Mouse (Mus musculus): ENCODE results near the gene Yy1. TPM values are rescaled to one million over a fixed set of nuclear protein-coding genes. Genes with fewer than 3 reads are reported as not detected.

Gene Yy1
- total RNA-seq (2015) (79.4 and 90.2 TPM in 2 replicates), total RNA-seq (2017) (44.6 and 51.8 TPM in 2 replicates)

DNA sequence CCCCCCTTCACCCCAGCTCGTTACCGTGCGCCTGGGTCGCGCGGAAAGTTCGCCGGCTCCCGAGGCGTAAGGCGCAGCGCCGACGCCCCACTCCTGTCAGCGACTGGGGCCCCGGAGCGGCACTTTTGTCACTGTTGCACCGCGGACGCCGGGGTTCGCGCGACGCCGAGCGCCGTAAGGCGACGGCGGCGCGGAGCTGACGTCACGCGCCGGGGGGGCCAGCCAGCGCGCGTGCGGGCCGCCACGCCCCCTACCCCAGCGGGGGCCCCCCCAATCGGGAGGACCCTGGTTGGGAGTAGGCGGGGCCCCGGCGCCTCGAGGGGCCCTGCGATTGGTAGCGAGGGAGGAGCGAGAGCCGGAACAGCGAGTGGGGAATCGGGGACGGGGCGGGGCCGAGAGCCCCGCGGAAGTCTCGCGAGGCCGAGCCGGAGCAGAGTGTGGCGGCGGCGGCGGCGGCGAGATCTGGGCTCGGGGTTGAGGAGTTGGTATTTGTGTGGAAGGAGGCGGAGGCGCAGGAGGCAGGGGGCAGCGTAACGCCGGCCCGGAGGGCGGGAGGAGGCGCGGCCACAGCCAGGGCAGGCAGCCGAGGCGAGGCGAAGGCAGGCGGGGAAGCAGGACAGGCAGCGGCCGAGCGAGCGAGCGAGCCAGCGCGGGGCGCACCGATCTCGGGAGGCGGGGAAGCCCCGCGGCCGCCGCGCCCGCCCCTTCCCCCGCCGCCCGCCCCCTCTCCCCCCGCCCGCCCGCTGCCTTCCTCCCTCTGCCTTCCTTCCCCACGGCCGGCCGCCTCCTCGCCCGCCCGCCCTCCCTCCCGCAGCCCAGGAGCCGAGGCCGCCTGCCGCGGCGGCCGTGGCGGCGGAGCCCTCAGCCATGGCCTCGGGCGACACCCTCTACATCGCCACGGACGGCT is at the start of gene Yy1:
Yy1 (plus strand) TSS at position 428 of the 907 bp plus-strand sequence.
- peak; percentile 72 for ATAC-seq (replicated peaks; ENCODE audit: poor library complexity)

GRCm38 (mm10) chr12:108745990-108746389 is 46.8 kb upstream of the Yy1 start:
- no peak for ATAC-seq (replicated peaks; ENCODE audit: poor library complexity)

DNA sequence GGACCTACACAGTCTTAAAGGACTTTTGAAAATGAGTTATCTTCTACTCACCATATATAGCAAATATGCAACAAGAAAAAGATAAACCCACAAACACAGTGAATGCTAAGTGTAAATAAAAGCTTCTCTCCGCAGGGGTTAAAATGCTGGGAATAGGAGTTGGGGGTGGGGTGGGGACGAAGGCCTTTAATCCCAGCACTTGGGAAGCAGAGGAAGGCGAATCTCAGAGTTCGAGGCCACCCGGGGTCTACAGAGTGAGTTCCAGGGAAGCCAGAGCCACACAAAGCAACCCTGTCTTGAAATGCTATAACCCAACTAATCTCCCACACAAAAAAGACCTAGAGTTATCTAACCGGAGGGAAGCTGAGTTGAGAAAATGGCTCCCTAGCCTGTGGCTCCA is 43.8 kb upstream of the Yy1 start:
- ATAC-seq (replicated peaks; ENCODE audit: poor library complexity) = no peak

- ATAC-seq (replicated peaks; ENCODE audit: poor library complexity) = no peak
These were observed 43.3 kb upstream of the Yy1 start for GRCm38 (mm10) chr12:108749454-108749853.

DNA sequence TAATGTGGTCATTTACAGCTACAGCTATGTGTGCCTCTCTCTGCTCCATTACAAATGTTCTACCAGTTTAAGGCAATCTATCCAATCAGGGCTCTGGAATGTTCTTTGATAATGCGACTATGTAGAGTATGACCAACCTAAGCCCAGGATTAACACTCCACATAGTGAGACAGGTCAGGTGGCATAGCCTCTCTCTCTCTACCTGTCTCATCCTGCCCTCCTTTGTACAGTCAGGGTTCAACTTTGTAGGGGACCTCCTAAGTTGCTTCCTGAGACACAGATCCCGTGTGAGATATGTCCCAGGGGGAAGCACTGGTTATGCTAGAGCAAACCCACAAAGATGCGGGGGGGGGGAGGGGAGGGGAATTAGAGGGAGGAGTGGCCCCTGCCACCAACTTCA is 42.5 kb upstream of the Yy1 start:
- ATAC-seq (replicated peaks; ENCODE audit: poor library complexity) = no peak

DNA sequence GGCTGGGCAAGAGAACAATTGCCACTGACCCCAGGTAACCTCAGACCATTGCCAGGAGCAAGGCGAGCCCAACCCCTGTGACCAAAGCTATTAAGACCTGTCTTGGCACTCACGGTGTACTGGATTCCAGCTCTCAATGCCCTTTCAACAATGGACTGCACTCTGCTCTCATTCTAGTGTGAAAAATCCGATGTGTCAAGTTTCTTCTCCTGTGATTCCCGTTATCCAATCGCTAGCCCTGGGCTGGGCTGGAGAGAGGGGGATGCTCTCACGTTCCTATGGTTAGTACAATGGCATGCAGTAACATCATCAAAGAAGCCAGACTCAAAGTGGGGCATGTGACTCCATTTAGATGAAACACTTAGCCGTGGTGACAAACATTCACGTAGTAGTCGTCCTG is 41.0 kb upstream of the Yy1 start:
- ATAC-seq (replicated peaks; ENCODE audit: poor library complexity) = no peak

DNA sequence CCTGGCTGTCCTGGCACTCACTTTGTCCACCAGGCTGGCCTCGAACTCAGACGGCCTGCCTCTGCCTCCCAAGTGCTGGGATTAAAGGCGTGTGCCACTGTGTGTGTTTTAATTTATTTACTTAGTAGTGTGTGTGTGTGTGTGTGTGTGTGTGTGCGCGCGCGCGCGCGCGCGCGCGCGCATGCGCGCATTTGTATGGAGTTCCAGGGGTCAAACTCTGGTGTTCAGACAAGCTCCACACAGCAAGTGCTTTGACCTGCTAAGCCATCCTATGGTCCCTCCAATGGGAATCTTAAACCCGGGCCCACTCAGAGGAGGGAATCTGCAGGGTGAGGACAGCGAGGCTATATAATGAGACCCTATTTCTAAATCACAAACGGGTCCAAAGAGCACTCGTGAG is 37.6 kb upstream of the Yy1 start:
- ATAC-seq (replicated peaks; ENCODE audit: poor library complexity) = no peak

DNA sequence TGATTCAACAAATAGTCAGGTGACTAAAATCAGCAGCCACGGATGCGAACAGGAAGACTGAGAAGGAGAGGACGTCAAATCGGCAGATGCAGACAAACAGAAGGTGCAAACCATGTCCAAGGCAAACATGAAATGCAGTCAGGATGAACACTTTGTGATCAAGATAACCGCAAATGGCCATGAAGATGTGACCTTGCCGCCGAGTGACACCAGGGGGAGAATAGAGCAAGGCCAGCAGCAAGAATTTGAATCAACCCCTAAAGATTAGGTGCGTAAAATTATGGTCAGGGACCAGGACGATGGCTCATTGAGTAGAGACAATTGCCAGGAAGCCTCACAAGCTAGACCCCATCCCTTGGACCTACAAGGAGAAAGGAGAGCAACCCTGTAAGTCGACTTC is 36.2 kb upstream of the Yy1 start:
- no peak for ATAC-seq (replicated peaks; ENCODE audit: poor library complexity)

GRCm38 (mm10) chr12:108757717-108758257 is 35.0 kb upstream of the Yy1 start:
- peak; percentile 88 for ATAC-seq (replicated peaks; ENCODE audit: poor library complexity)

GRCm38 (mm10) chr12:108758273-108758672 is 34.5 kb upstream of the Yy1 start:
- ATAC-seq (replicated peaks; ENCODE audit: poor library complexity) = no peak

DNA sequence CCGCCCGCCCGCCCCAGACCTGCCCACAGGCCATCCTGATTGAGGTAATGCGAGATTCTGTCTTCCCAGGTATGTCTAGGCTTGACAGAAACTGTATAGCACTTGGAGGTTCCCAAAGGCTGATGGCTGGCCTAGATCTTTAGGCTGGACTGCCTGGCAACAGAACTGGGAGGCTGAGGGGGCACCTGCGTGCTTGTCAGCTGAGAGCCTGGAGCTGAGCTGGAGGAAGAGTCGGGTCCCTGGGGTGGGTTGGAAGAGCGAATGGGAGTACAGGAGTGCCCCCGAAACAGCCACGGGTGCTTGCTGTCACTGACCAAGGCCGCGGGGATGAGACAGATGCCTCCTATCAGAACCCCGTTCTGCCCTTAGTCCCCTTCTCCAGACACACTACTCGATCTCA is 34.1 kb upstream of the Yy1 start:
- ATAC-seq (replicated peaks; ENCODE audit: poor library complexity) = no peak

- ATAC-seq (replicated peaks; ENCODE audit: poor library complexity) = no peak
These were observed 33.5 kb upstream of the Yy1 start for GRCm38 (mm10) chr12:108759266-108759665.

DNA sequence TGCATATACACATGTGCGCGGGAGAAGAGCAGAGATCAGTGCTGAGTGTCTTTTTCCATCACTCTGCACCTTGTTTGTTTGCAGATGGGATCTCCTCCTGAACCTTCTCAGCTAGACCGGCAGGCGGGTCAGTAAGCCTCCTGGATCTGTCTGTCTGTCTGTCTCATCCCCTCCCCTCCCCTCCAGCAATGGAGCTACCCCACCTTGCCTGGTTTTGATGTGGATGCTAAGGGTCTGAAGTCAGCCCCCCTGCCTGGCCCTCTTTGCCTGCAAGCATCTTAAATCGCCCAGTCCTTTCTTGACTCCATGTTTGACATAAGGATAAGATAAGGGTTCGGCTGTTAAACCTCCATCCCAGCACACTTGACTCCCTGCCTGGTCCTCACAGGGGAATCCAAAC is 32.8 kb upstream of the Yy1 start:
- no peak for ATAC-seq (replicated peaks; ENCODE audit: poor library complexity)

DNA sequence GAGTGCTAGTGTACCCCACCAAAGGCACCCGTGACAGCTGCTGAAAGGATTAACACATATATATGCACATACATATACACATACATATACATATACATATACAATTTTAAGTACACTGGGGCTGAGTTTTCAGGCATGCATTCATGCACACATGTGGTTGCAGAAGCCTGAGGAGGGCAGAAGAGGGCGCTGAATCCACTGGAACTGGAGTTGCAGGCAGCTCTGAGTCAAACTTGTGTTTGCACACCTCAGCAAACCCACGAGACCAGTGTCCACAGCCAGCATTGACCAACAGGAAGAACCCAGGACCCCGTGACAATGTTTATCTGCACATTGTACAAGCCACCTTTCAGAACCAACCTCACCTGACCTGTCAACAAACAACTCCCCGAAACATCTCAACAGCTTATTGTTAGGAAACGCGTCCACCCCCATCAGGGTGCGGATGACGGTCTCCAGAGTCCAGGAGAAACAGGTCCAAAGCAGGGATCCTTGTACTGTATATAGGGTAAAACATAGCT is 32.2 kb upstream of the Yy1 start:
- ATAC-seq (replicated peaks; ENCODE audit: poor library complexity) = peak; percentile 10; the same call in 1 of the 2 replicates

- peak; percentile 10; the same call in 1 of the 2 replicates for ATAC-seq (replicated peaks; ENCODE audit: poor library complexity)
These were observed 31.6 kb upstream of the Yy1 start for GRCm38 (mm10) chr12:108761209-108761608.

- ATAC-seq (replicated peaks; ENCODE audit: poor library complexity) = no peak
These were observed 31.1 kb upstream of the Yy1 start for GRCm38 (mm10) chr12:108761665-108762064.

DNA sequence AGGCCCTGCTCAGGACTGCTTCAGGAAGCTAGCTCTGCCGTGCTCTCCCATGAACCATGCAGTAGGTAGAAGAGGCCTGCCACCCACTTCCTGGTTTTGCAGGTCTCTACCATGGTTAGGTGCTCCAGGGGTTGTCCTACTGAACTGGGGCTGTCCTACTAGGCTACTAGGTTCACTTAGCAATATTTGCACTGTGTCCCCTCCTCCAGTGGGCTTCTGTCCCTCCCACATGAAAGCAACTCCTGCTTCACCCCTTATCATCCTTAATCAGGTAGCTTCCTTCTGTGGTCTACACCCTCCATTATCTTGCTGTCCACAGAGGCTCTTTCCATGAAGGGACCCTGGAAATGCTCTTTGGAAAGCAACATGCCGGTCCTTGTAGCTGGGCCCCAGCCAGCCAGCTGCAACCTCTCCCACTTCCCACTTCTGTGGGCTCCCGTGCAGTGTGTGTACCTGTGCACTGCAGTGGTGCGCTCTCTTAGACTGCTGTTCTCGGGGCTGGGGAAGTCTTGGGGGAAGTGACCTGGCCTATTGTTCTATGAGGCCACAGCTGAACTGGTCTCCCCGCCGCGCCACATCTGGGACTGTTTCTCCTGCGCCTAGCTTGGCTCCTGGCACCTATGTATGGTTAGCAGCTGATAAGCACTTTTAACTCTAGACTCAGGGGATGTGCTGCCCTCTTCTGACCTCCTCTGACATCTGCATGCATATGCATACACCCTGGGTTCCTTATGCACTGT is 29.5 kb upstream of the Yy1 start:
- ATAC-seq (replicated peaks; ENCODE audit: poor library complexity) = peak; percentile 47

DNA sequence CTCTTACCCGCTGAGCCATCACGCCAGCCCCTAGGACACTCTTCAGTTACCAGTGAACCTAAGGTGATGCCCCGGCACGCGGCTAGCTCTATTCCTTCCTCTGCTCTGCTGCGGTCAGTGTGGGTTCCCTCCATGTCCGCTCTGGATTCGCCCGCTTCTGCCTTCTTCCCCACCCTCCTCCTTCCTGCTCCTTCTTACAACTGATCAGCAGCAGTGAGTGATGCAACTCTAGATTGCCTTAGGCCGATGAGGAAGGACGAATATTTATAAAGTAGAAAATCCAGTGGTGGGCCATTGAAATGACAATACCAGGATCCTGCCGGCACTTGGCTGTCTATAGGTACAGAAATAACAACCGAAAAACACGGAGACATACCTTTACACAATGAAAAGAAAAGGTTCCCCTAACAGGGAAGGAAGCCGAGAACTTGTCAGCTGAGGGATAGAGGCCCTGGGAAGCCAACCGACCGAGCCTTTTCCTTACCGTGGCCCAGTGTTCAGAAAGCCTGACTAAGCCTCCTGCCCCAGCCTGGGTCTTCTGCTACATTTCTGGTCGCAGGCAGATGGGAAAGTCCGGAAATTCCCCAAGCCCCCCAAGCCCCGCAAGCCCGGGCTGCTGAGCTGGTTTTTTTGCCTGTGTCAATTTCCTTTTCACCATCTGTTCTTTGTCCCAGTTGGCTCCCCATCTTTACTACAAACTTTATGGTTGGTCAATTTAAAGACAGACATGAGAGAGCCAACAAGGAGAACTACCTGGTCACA is 27.7 kb upstream of the Yy1 start:
- peak; percentile 45 for ATAC-seq (replicated peaks; ENCODE audit: poor library complexity)

DNA sequence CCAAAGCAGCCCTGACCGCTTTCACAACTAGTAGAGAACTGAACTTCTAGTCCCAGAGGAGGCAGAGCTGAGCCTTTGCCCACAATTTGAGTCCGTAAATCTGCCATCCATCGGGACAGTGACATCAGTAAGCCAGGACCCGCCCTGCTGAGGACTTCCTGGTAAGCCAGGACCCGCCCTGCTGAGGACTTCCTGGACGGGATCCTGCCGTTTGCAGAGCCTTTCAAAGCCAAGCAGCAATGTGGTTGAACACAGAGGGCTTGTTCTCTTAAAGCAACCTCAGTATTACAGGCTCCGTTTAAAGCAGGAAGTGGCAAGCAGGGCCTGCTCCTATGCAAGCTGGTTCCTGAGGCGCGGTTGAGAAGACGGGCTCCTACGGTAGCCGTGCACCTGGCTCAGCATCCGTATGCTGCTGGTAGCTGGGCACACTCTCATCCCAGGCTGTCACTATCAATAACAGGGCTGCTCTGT is 27.0 kb upstream of the Yy1 start:
- ATAC-seq (replicated peaks; ENCODE audit: poor library complexity) = peak; percentile 54

GRCm38 (mm10) chr12:108766316-108766715 is 26.5 kb upstream of the Yy1 start:
- ATAC-seq (replicated peaks; ENCODE audit: poor library complexity) = peak; percentile 10

GRCm38 (mm10) chr12:108766866-108767265 is 25.9 kb upstream of the Yy1 start:
- ATAC-seq (replicated peaks; ENCODE audit: poor library complexity) = no peak

Measured in megakaryocyte progenitor cell, adult 5-6 weeks (primary cell).